Mouse (Mus musculus): ENCODE measurements at regions not wholly inside any gene's neighbourhood (a gene's known extent, or its start where the extent isn't known, plus 50 kb on each side); places are given as distances from the start of the nearest gene placed in this dataset.
A peak's percentile ranks its signal among the peaks of the same experiment; 100 is the strongest.

DNA sequence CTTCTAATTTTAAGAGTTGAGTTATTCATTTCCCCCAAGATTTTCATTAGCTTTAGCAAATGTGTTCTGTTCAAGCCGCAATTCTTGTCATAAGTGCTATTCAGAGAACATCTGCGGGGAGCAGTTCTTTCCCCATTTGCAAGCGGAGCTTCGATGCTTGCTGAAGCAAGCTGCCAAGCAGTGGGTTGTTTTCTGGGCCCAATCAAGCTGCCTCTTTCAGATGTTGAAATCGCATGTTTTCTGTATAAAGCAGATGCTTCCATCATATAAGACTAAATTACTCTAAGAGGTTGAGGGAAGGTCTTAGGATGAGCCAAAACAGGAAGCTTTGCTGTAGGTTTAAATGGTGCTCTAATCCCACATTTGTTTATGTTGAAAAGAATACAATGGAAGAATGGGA lies 547.4 kb downstream of the Abca13 start:
- no peak for DNase-seq

DNA sequence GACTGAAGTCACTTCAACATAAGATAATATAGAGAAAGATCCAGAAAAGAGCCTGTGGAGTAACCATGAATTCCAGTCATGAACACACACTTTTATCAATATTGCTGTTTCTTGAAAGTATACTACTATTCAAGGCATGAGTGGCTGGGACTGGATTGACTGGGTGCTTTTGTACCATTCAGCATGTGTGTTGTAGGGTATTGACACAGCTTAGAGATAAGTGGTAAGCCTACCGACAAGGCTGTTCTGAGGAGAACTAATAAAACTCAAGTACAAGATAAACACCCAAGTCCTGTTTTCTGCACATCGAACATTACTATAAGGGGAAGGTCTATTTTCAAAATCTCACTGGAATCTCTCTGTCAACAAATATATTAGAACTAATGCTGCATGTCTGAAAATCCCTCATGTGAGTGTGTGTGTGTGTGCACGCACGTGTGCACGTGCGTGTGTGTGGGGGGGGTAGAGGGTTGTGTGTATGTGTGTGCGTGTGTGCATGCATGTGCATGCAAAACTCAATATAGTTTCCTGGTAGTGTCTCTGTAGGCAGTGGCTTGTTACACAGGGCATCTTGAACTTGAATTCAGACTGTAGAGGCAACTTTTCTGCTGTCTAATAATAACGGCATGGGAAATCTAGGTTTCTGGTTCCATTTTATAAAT lies 588.6 kb downstream of the Abca13 start:
- DNase-seq: no peak

GRCm38 (mm10) chr11:9793175-9793828 lies 601.6 kb downstream of the Abca13 start:
- DNase-seq: peak in 1 of 2 experiments; percentile 1

GRCm38 (mm10) chr11:9839636-9840035 lies 647.9 kb downstream of the Abca13 start:
- DNase-seq: no peak

DNA sequence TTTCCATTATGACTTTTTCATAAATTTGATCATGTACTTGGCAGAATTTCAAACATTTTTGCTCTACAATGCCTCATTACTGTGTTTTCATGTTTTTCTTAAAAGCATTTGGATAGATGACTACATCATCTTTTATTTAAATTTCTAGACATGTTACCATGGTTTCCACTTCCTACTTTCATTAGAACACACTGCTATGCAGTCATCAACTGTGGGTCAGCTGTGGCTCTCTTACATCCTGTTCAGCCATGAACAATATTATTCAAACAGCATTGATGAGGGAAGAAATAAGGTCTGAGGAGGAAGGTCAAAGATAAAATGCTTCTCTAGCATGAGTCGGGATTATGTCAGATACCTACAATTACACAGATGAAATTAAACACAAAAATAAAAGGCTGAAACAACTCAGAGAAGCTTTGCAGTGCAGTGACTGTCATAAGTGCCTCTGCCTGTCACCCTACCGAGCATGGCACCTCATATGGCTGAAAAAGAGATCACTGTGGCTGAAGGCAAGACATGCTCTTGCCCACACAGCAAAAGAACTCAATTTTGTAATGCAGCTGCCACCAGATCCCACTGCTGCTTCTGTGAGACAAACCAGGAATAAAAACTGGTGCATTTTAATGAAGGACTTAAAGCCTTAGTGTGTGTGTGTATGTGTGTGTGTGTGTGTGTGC lies 676.9 kb downstream of the Abca13 start:
- DNase-seq: no peak

Measured in adrenal gland, postnatal 36 days (tissue).